Mouse (Mus musculus) lung, embryonic 16.5 days (tissue): Measurements from ENCODE around the gene Lhx3. TPM values are rescaled to one million over a fixed set of nuclear protein-coding genes. Genes with fewer than 3 reads are reported as not detected.

Source experiments
- ATAC-seq: fragments of 200-750 bp; cut with Nextera tagmentation; 2 replicates; pipeline ENCODE4 v1.8.0; 2017; ENCODE audit warnings: low read depth, mild to moderate bottlenecking, moderate library complexity
- H3K27ac ChIP-seq: fragments of 300-500 bp; sonication (generic); 2 replicates; pipeline ENCODE4 v1.5.1; 2014; ENCODE audit warnings: mild to moderate bottlenecking, control low read depth, low read length
- H3K27me3 ChIP-seq: fragments of 300-500 bp; sonication (generic); 2 replicates; pipeline ENCODE4 v1.6.1; 2014; ENCODE audit warnings: low read depth, low read length, mixed read lengths; ENCODE audit not compliant: control insufficient read depth, insufficient read depth
- H3K36me3 ChIP-seq: fragments of 300-500 bp; sonication (generic); 2 replicates; pipeline ENCODE4 v1.6.1; 2014; ENCODE audit warnings: low read length; ENCODE audit not compliant: control insufficient read depth, insufficient read depth
- H3K4me1 ChIP-seq: fragments of 300-500 bp; sonication (generic); replicated peaks from 2 replicates; pipeline ENCODE4 v1.6.1; 2014; ENCODE audit warnings: low read length, mixed read lengths; ENCODE audit not compliant: control insufficient read depth, insufficient read depth
- H3K4me2 ChIP-seq: fragments of 300-500 bp; sonication (generic); 2 replicates; pipeline ENCODE4 v1.6.1; 2014; ENCODE audit warnings: low read depth, low read length, control low read depth
- H3K4me3 ChIP-seq: fragments of 300-500 bp; sonication (generic); 2 replicates; pipeline ENCODE4 v1.5.1; 2014; ENCODE audit warnings: mild to moderate bottlenecking, low read length, control low read depth
- H3K9ac ChIP-seq: fragments of 300-500 bp; sonication (generic); 2 replicates; pipeline ENCODE4 v1.6.1; 2014; ENCODE audit warnings: low read length, control low read depth
- H3K9me3 ChIP-seq: fragments of 300-500 bp; sonication (generic); 2 replicates; pipeline ENCODE4 v1.6.1; 2016; ENCODE audit warnings: low read length; ENCODE audit not compliant: control insufficient read depth
- WGBS: fragments of 180-500 bp; shearing (Covaris S2); extraction: QIAGEN DNeasy Blood & Tissue Kit; methylation state at CpG from one replicate; pipeline ENCODE4 v1.1.7; 2014; 5-methylcytosine and 5-hydroxymethylcytosine counted together
- polyA plus RNA-seq: library from polyadenylated mRNA; unstranded; fragments of >200 nt; fragmentation: Nextera tagmentation; extraction: Ambion mirVana; gene quantifications from 2 replicates; pipeline ENCODE4 v1.2.1, GENCODE M21; 2015

Lhx3 gene
- polyA plus RNA-seq, 1 experiment from 2014 or later = not detected

- ATAC-seq = no peak
- no peak overlapping the region for H3K4me3 ChIP-seq
- no peak overlapping the region for H3K27ac ChIP-seq
- peaks cover 35% of the 10 kb centered on the region for H3K27me3 ChIP-seq
- 66% methylated on average over 3 of the region's 3 CpGs for WGBS
- H3K4me2 ChIP-seq = no peak overlapping the region
- no peaks in the 10 kb centered on the region for H3K9me3 ChIP-seq
- peaks cover 17% of the 10 kb centered on the region for H3K36me3 ChIP-seq
- H3K9ac ChIP-seq = no peak overlapping the region
- peaks cover 3% of the 10 kb centered on the region; the same call in 1 of the 2 replicates for H3K4me1 ChIP-seq
These were observed 1.5 kb upstream of the Lhx3 start for GRCm38 (mm10) chr2:26209566-26209965.

DNA sequence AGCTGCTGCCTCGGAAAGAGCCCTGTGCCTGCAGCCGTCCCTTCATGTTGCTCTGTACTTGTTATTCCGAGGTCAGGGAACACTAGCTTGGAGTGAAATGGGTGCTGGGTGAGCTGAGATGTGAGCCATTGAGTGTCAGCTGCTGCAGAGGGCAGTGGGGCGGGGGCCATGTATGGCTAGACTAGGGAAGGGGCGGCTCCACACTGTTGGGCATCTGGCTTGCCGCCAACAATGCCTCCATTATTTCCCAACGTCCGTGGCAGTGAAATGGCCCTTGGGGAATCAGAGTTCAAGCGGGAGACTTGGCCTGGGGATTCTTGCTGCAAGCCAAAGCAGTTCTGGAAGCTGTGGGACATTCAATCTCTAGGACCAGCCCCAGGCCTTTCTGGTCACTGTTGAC is 530 bp downstream of the Lhx3 start:
- 11% methylated on average over 9 of the region's 9 CpGs for WGBS
- no peak for ATAC-seq
- peaks cover 55% of the 10 kb centered on the region for H3K27me3 ChIP-seq
- H3K27ac ChIP-seq = no peak overlapping the region
- H3K4me1 ChIP-seq = peaks cover 3% of the 10 kb centered on the region; the same call in 1 of the 2 replicates
- H3K4me3 ChIP-seq = no peak overlapping the region
- no peaks in the 10 kb centered on the region for H3K9me3 ChIP-seq
- H3K9ac ChIP-seq = no peak overlapping the region
- no peak overlapping the region for H3K4me2 ChIP-seq
- peaks cover 9% of the 10 kb centered on the region for H3K36me3 ChIP-seq

DNA sequence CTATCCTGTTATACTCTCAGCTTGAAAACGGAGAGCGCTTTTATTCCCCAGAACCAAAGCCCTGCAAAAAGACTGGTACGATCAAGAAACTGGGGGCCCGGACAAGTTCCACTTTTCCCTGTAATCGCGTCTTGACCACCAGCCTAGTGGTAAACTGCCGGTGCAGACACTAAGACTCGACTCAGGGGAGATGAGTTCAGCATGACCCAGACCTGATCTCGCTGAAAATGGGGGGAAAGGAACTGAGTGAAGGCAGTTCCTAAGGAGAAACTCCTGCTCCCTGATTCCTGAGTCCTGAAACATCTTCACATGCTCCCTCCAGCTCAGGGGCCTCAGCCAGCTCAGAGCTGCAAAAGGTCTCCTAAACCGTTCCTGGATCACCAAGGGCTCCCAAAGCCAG is 2.3 kb downstream of the Lhx3 start:
- no peak for ATAC-seq
- no peak overlapping the region for H3K4me2 ChIP-seq
- H3K27me3 ChIP-seq = peaks cover 73% of the 10 kb centered on the region
- peaks cover 6% of the 10 kb centered on the region; the same call in 1 of the 2 replicates for H3K4me1 ChIP-seq
- H3K27ac ChIP-seq = no peak overlapping the region
- no peak overlapping the region for H3K9ac ChIP-seq
- H3K4me3 ChIP-seq = no peak overlapping the region
- WGBS = 15% methylated on average over 10 of the region's 10 CpGs
- H3K36me3 ChIP-seq = peaks cover 4% of the 10 kb centered on the region
- no peaks in the 10 kb centered on the region for H3K9me3 ChIP-seq

DNA sequence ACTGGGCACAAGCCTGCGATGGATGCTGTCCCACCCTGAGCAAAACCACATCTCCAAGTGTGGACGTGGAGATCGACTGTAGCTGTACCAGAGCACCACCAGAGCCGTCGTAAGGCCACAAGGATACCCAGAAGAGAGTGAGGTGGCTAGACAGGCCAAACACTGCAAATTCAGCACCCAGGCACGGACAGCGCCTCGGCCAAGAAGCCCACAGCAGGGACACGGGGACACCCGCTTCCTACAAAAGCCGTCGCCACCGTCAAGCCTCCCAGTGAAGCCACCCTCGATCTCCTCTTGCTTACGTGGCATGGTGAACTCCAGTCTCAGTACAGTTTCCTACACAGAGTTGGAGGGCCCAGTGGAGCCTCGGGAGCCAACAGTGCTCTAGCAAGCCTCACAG is 3.0 kb downstream of the Lhx3 start:
- Histone ChIP-seq H3K27me3 (peaks cover 79% of the 10 kb centered on the region), H3K36me3 (no peaks in the 10 kb centered on the region), H3K4me3 (no peak overlapping the region), H3K4me2 (no peak overlapping the region), H3K9me3 (no peaks in the 10 kb centered on the region), H3K4me1 (peaks cover 6% of the 10 kb centered on the region; the same call in 1 of the 2 replicates), H3K9ac (no peak overlapping the region), H3K27ac (no peak overlapping the region)
- under 1% methylated on average over 16 of the region's 16 CpGs for WGBS
- no peak for ATAC-seq

- Histone ChIP-seq H3K27ac (no peak overlapping the region), H3K27me3 (peaks cover 93% of the 10 kb centered on the region), H3K4me2 (no peak overlapping the region), H3K9ac (no peak overlapping the region), H3K4me1 (peaks cover 6% of the 10 kb centered on the region; the same call in 1 of the 2 replicates), H3K36me3 (no peaks in the 10 kb centered on the region), H3K9me3 (no peaks in the 10 kb centered on the region), H3K4me3 (0 out of 2 replicates have a peak overlapping the region, but pooled peaks have one; percentile 2)
- ATAC-seq = no peak
- 1% methylated on average over 36 of the region's 36 CpGs for WGBS
These were observed 5.1 kb downstream of the Lhx3 start for GRCm38 (mm10) chr2:26202849-26203475.

GRCm38 (mm10) chr2:26201926-26202848 is 5.9 kb downstream of the Lhx3 start:
- no peaks in the 10 kb centered on the region for H3K36me3 ChIP-seq
- no peak overlapping the region for H3K9ac ChIP-seq
- peak overlapping the region; percentile 41; the same call in 1 of the 2 replicates for H3K4me2 ChIP-seq
- H3K27me3 ChIP-seq = peaks cover 85% of the 10 kb centered on the region
- peaks cover 6% of the 10 kb centered on the region; the same call in 1 of the 2 replicates for H3K4me1 ChIP-seq
- under 1% methylated on average over 77 of the region's 77 CpGs for WGBS
- H3K4me3 ChIP-seq = peak overlapping the region; percentile 23; the same call in 1 of the 2 replicates
- ATAC-seq = no peak
- H3K9me3 ChIP-seq = no peaks in the 10 kb centered on the region
- H3K27ac ChIP-seq = no peak overlapping the region

DNA sequence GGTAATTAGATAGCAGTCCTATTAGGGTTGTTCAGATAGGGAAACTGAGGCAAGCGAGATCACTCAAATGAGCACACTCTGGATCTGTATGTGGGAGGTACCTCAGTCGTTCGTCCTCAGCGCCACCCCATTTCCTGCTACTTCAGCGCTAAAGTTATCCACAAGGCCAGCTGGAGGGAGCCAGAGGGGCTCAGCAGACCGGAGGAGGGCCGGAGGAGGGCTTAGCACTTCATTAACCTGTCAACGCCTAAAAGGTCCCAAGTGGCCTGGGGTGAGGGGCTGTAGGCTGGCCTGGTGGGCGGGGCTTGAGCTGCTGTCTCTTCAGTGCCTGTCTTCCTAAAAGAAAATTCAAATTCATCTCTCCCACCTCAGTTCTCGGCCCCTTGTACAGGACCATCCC is 9.6 kb downstream of the Lhx3 start:
- no peaks in the 10 kb centered on the region for H3K9me3 ChIP-seq

DNA sequence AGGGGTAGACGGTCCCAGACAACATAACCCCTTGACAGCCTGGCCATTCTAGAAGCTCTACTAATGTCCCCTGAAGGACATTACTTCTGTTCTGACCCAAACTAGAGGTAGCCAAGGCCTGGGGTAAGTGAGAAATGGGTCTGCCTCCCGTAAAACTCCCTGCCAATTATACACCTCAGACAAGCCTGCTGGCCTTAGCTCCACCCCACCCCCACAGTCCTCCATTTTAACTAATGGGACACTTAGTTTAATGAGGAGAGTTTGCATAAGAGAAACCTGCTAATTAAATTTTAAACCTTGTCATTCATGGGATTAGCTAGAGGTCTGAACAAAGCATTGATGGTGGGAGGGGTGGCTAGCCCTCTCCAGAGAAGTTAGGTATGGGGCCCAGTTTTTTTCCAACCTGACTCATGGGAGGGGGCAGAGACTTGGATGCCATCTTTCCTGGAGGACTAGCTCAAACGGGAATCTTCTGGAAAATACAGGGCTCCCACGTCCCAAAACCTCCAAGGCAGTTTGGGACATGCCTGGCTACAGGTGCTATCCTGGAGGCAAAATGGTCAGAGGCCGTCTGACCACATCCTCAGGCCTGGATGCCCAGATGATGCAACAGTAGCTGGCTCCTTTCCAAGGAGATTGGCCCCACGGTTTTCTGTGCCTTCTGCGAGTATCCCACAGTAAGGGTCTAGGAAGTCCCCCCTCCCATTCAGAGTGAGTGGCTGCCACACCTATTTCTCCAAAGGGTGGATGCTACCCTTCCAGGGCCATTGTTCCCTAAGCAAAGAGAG is 13.3 kb downstream of the Lhx3 start:
- 49% methylated on average over 7 of the region's 7 CpGs for WGBS
- Histone ChIP-seq H3K4me3 (no peak overlapping the region), H3K9ac (no peak overlapping the region), H3K4me2 (no peak overlapping the region), H3K36me3 (no peaks in the 10 kb centered on the region), H3K9me3 (no peaks in the 10 kb centered on the region), H3K4me1 (no peaks in the 10 kb centered on the region; the same call in 1 of the 2 replicates), H3K27me3 (peaks cover 40% of the 10 kb centered on the region), H3K27ac (no peak overlapping the region)
- no peak for ATAC-seq

More for the DNA sequence above, 9.6 kb downstream of the Lhx3 start:
- Histone ChIP-seq H3K4me3 (peak overlapping the region; percentile 11; the same call in 1 of the 2 replicates), H3K4me2 (peak overlapping the region; percentile 39), H3K27ac (no peak overlapping the region), H3K36me3 (no peaks in the 10 kb centered on the region), H3K4me1 (peaks cover 2% of the 10 kb centered on the region; the same call in 1 of the 2 replicates), H3K9ac (no peak overlapping the region), H3K27me3 (peaks cover 61% of the 10 kb centered on the region)
- WGBS = 1% methylated on average over 10 of the region's 10 CpGs
- peak; percentile 95 for ATAC-seq
